Mouse (Mus musculus) effector memory CD4-positive, alpha-beta T cell, adult 7 months (primary cell): ENCODE measurements around the gene Gnl3l. TPM values are rescaled to one million over a fixed set of nuclear protein-coding genes. Genes with fewer than 3 reads are reported as not detected.

ENCODE experiments used
- polyA plus RNA-seq: library from polyadenylated mRNA; unstranded; fragments of 100-300 nt; shearing (Covaris generic); gene quantifications from one replicate; pipeline ENCODE4 v1.2.1, GENCODE M21; 2017

Gnl3l gene
- 24.3 TPM for polyA plus RNA-seq

GRCm38 (mm10) chrX:151016938-151017877 lies at the start of gene Gnl3l:
TSS of gene Gnl3l (minus strand) at chrX:151017322.

GRCm38 (mm10) chrX:151045850-151046249 lies 28.7 kb upstream of the Gnl3l start, which contains the start of gene Fgd1:
TSS of gene Fgd1 (plus strand) at chrX:151046150.

Other genes with a start within 250 kb of the Gnl3l start
- gene Maged2, start 203.0 kb downstream of the Gnl3l start, polyA plus RNA-seq, result 2.9 TPM
- gene Fgd1, start 28.8 kb upstream of the Gnl3l start, polyA plus RNA-seq, result 0.23 TPM
- 33.7 TPM for gene Tsr2, start 79.2 kb upstream of the Gnl3l start, polyA plus RNA-seq
- gene Wnk3, start 180.8 kb upstream of the Gnl3l start, polyA plus RNA-seq, result not detected